Mouse (Mus musculus): ENCODE results near the gene Hs3st2. TPM values are rescaled to one million over a fixed set of nuclear protein-coding genes. Genes with fewer than 3 reads are reported as not detected.

The Hs3st2 gene
- polyA plus RNA-seq, 1 experiment from 2014 or later = 0.44 TPM

- H3K4me3 ChIP-seq = no peak overlapping the region
- H3K27ac ChIP-seq = no peak overlapping the region
- no peaks in the 10 kb centered on the region for H3K27me3 ChIP-seq
- WGBS = 76% methylated on average over 6 of the region's 6 CpGs
- no peaks in the 10 kb centered on the region for H3K9me3 ChIP-seq (replicated peaks)
- H3K36me3 ChIP-seq = no peaks in the 10 kb centered on the region
- ATAC-seq (replicated peaks; ENCODE audit: insufficient number of reproducible peaks, insufficient read depth, low FRiP score, low read depth) = no peak
- no peaks in the 10 kb centered on the region for H3K4me1 ChIP-seq (replicated peaks)
- H3K4me2 ChIP-seq = no peak overlapping the region
- H3K9ac ChIP-seq = no peak overlapping the region
These were observed 69.0 kb downstream of the Hs3st2 start for GRCm38 (mm10) chr7:121460626-121461025.

DNA sequence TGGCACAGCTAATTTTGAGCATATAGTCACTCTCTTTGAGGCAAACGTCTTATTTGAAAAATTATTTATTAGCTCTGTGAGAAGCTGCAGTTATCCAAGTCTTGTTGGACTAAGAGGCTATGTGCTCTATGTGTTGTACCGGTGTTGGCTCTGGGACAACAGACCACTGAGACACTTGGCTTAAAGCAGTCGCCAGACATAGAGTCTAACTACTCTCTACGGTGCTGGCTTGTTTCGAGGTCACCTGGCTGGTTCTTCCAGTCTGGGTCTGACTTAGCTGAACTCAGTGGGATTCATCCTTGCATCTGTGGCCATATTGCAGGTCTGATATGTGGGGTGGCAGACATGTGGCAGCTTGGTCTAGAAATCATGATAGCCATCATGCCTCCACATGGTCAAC is 72.8 kb downstream of the Hs3st2 start:
- no peaks in the 10 kb centered on the region for H3K36me3 ChIP-seq
- H3K27ac ChIP-seq = no peak overlapping the region
- no peak for ATAC-seq (replicated peaks; ENCODE audit: insufficient number of reproducible peaks, insufficient read depth, low FRiP score, low read depth)
- no peak overlapping the region for H3K4me2 ChIP-seq
- H3K4me3 ChIP-seq = no peak overlapping the region
- WGBS = 85% methylated on average over 5 of the region's 5 CpGs
- H3K9ac ChIP-seq = no peak overlapping the region
- H3K27me3 ChIP-seq = no peaks in the 10 kb centered on the region
- H3K9me3 ChIP-seq (replicated peaks) = no peaks in the 10 kb centered on the region
- peaks cover 3% of the 10 kb centered on the region; the same call in 1 of the 2 replicates for H3K4me1 ChIP-seq (replicated peaks)

GRCm38 (mm10) chr7:121465111-121465510 is 73.5 kb downstream of the Hs3st2 start:
- H3K27me3 ChIP-seq = no peaks in the 10 kb centered on the region
- no peak for ATAC-seq (replicated peaks; ENCODE audit: insufficient number of reproducible peaks, insufficient read depth, low FRiP score, low read depth)
- no peak overlapping the region for H3K27ac ChIP-seq
- H3K4me3 ChIP-seq = no peak overlapping the region
- 81% methylated on average over 1 of the region's 1 CpGs for WGBS
- no peak overlapping the region for H3K4me2 ChIP-seq
- no peak overlapping the region for H3K9ac ChIP-seq
- no peaks in the 10 kb centered on the region for H3K9me3 ChIP-seq (replicated peaks)
- peaks cover 6% of the 10 kb centered on the region; the same call in 1 of the 2 replicates for H3K4me1 ChIP-seq (replicated peaks)
- no peaks in the 10 kb centered on the region for H3K36me3 ChIP-seq

DNA sequence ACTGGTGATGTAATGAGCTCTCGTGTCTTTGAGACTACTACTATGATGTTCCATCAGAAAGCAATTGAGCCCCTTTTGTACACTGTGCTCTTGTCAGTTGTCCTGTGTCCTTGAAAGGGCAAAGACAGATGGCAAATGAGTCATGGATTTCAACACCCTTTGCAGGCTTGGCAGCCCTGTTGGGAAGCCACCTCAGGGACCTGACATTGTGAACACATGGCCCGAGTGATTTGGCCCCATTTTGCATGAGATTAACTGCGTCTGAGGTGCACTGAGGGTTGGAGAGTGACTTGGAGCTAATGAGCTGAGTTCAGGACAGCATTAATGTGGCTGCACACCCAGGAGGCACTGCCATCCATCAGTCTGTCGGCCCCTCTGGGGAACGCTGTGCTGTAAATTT is 74.7 kb downstream of the Hs3st2 start:
- no peak overlapping the region for H3K4me3 ChIP-seq
- H3K4me1 ChIP-seq (replicated peaks) = peaks cover 6% of the 10 kb centered on the region; the same call in 1 of the 2 replicates
- no peaks in the 10 kb centered on the region for H3K27me3 ChIP-seq
- no peak for ATAC-seq (replicated peaks; ENCODE audit: insufficient number of reproducible peaks, insufficient read depth, low FRiP score, low read depth)
- no peak overlapping the region for H3K4me2 ChIP-seq
- WGBS = 45% methylated on average over 5 of the region's 5 CpGs
- no peak overlapping the region for H3K9ac ChIP-seq
- no peak overlapping the region for H3K27ac ChIP-seq
- H3K36me3 ChIP-seq = no peaks in the 10 kb centered on the region
- H3K9me3 ChIP-seq (replicated peaks) = no peaks in the 10 kb centered on the region

DNA sequence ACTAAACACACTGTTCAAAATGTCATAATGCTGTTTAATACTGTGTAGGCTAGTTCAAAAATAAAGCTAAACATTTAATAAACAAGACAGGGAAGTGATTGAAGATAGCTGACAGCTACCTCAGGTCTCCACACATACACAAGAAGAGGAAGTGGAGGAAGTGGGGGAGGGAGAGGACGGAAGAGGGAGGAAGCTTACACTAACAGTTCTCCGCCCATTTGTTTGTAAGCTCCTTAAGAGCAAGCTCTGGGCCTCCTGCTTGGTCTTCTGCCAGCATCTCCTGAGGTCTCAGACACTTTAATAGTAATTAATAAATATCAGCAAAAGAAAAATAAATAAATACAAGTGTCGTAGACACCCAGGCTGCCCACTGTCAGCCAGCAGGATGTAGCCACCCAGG is 77.8 kb downstream of the Hs3st2 start:
- Histone ChIP-seq H3K27ac (no peak overlapping the region), H3K4me2 (no peak overlapping the region), H3K9ac (no peak overlapping the region), H3K36me3 (no peaks in the 10 kb centered on the region), H3K27me3 (no peaks in the 10 kb centered on the region), H3K4me1 (replicated peaks) (peaks cover 6% of the 10 kb centered on the region; the same call in 1 of the 2 replicates), H3K9me3 (replicated peaks) (no peaks in the 10 kb centered on the region), H3K4me3 (no peak overlapping the region)
- no peak for ATAC-seq (replicated peaks; ENCODE audit: insufficient number of reproducible peaks, insufficient read depth, low FRiP score, low read depth)
- 49% methylated on average over 3 of the region's 3 CpGs for WGBS

GRCm38 (mm10) chr7:121478302-121478701 is 86.6 kb downstream of the Hs3st2 start:
- H3K9me3 ChIP-seq (replicated peaks) = no peaks in the 10 kb centered on the region
- no peak for ATAC-seq (replicated peaks; ENCODE audit: insufficient number of reproducible peaks, insufficient read depth, low FRiP score, low read depth)
- no peak overlapping the region for H3K9ac ChIP-seq
- H3K36me3 ChIP-seq = no peaks in the 10 kb centered on the region
- H3K27me3 ChIP-seq = no peaks in the 10 kb centered on the region
- WGBS = 57% methylated on average over 8 of the region's 8 CpGs
- H3K27ac ChIP-seq = no peak overlapping the region
- H3K4me2 ChIP-seq = no peak overlapping the region
- H3K4me1 ChIP-seq (replicated peaks) = no peaks in the 10 kb centered on the region
- H3K4me3 ChIP-seq = no peak overlapping the region

DNA sequence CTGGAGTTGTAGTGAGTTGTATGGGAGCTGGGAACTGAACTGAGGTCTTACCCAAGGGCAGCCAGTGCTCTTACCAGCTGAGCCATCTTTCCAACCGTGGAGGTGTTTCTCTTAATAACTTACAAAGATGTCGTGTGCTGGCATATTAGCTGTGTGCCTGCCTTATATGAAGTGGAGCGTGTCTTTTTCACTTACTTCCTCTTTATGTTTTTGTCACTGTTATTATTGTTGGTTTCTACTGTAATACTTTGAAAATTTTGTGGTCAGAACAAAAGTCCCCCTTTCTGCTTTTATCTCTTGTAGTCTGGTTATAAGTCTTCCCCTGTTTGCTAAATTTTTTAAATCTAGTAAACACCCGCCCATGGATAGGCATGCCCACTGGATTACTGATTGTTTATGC is 88.4 kb downstream of the Hs3st2 start:
- Histone ChIP-seq H3K4me1 (replicated peaks) (no peaks in the 10 kb centered on the region), H3K27ac (no peak overlapping the region), H3K4me3 (no peak overlapping the region), H3K27me3 (no peaks in the 10 kb centered on the region), H3K9ac (no peak overlapping the region), H3K36me3 (no peaks in the 10 kb centered on the region), H3K4me2 (no peak overlapping the region), H3K9me3 (replicated peaks) (no peaks in the 10 kb centered on the region)
- 78% methylated on average over 4 of the region's 4 CpGs for whole genome bisulfite sequencing
- no peak for ATAC-seq (replicated peaks; ENCODE audit: insufficient number of reproducible peaks, insufficient read depth, low FRiP score, low read depth)

GRCm38 (mm10) chr7:121484590-121484989 is 92.9 kb downstream of the Hs3st2 start:
- Histone ChIP-seq H3K27ac (no peak overlapping the region), H3K27me3 (no peaks in the 10 kb centered on the region), H3K9ac (no peak overlapping the region), H3K36me3 (no peaks in the 10 kb centered on the region), H3K4me1 (replicated peaks) (no peaks in the 10 kb centered on the region), H3K4me3 (no peak overlapping the region), H3K9me3 (replicated peaks) (no peaks in the 10 kb centered on the region), H3K4me2 (no peak overlapping the region)
- no peak for ATAC-seq (replicated peaks; ENCODE audit: insufficient number of reproducible peaks, insufficient read depth, low FRiP score, low read depth)
- 69% methylated on average over 4 of the region's 4 CpGs for WGBS

DNA sequence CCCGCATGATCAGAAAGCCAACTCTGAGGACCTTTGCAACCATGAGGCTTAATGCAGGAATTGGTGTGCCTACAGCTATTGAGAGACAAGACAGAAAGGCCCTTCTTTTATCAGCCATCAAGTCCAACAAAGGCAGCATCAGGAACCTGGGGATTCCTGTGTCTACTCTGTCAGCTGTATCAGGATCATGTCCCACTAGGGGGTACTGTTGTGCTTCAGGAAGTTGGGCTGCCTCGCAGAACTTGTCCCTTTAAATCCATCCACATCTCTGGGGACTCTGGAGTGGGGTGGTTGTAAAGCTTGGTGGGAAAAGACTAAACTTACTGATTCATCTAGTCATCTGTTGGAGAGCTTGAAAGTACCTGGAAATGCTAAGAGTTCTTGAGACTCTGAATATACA is 93.6 kb downstream of the Hs3st2 start:
- Histone ChIP-seq H3K4me3 (no peak overlapping the region), H3K9ac (no peak overlapping the region), H3K27me3 (no peaks in the 10 kb centered on the region), H3K4me1 (replicated peaks) (no peaks in the 10 kb centered on the region), H3K27ac (no peak overlapping the region), H3K4me2 (no peak overlapping the region), H3K9me3 (replicated peaks) (no peaks in the 10 kb centered on the region), H3K36me3 (no peaks in the 10 kb centered on the region)
- 67% methylated on average over 2 of the region's 2 CpGs for WGBS
- ATAC-seq (replicated peaks; ENCODE audit: insufficient number of reproducible peaks, insufficient read depth, low FRiP score, low read depth) = no peak

DNA sequence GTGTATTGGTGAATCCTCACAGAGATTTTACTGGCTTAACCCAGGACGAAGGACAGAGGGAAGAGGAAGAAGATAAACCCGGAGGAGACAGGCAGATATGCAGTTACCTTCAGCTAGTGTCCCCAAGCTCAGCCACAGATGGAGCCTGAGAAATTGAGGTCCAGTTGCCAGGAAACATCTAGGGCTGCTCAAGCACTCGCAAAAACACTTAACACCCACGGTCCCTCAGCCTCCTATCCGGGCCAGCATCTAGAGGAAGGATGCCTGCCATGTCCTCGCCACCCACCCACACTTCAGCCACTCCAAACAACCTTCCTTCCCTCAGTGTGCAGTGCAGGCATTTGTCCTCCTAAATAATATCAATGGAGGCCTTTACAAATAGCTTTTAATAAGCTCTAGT is 95.6 kb downstream of the Hs3st2 start:
- Histone ChIP-seq H3K4me3 (no peak overlapping the region), H3K27ac (no peak overlapping the region), H3K27me3 (no peaks in the 10 kb centered on the region), H3K9ac (no peak overlapping the region), H3K4me2 (no peak overlapping the region), H3K4me1 (replicated peaks) (no peaks in the 10 kb centered on the region), H3K36me3 (no peaks in the 10 kb centered on the region), H3K9me3 (replicated peaks) (no peaks in the 10 kb centered on the region)
- no peak for ATAC-seq (replicated peaks; ENCODE audit: insufficient number of reproducible peaks, insufficient read depth, low FRiP score, low read depth)
- 39% methylated on average over 6 of the region's 6 CpGs for WGBS

- Histone ChIP-seq H3K9me3 (replicated peaks) (no peaks in the 10 kb centered on the region), H3K4me1 (replicated peaks) (no peaks in the 10 kb centered on the region), H3K9ac (no peak overlapping the region), H3K4me2 (no peak overlapping the region), H3K27me3 (no peaks in the 10 kb centered on the region), H3K27ac (no peak overlapping the region), H3K4me3 (no peak overlapping the region), H3K36me3 (no peaks in the 10 kb centered on the region)
- no peak for ATAC-seq (replicated peaks; ENCODE audit: insufficient number of reproducible peaks, insufficient read depth, low FRiP score, low read depth)
- WGBS = 71% methylated on average over 9 of the region's 9 CpGs
These were observed 97.7 kb downstream of the Hs3st2 start for GRCm38 (mm10) chr7:121489401-121489800.

- 71% methylated on average over 3 of the region's 3 CpGs for WGBS
- Histone ChIP-seq H3K4me3 (no peak overlapping the region), H3K27ac (no peak overlapping the region), H3K9me3 (replicated peaks) (no peaks in the 10 kb centered on the region), H3K4me2 (no peak overlapping the region), H3K9ac (no peak overlapping the region), H3K27me3 (no peaks in the 10 kb centered on the region), H3K4me1 (replicated peaks) (no peaks in the 10 kb centered on the region), H3K36me3 (no peaks in the 10 kb centered on the region)
- no peak for ATAC-seq (replicated peaks; ENCODE audit: insufficient number of reproducible peaks, insufficient read depth, low FRiP score, low read depth)
These were observed 99.9 kb downstream of the Hs3st2 start for GRCm38 (mm10) chr7:121491455-121492005.

Measured in heart, embryonic 15.5 days (tissue).